Mouse (Mus musculus) heart, embryonic 13.5 days (tissue): ENCODE measurements around the gene Dgki. TPM values are rescaled to one million over a fixed set of nuclear protein-coding genes. Genes with fewer than 3 reads are reported as not detected.
A peak's percentile ranks its signal among the peaks of the same experiment; 100 is the strongest.

Experiments
- ATAC-seq: fragments of 200-750 bp; cut with Nextera tagmentation; 2 replicates; pipeline ENCODE4 v1.8.0; 2017; ENCODE audit warnings: moderate TSS enrichment; ENCODE audit not compliant: insufficient number of reproducible peaks, low FRiP score, low TSS enrichment; ENCODE audit errors: extremely low read depth
- H3K27ac ChIP-seq: fragments of 300-500 bp; sonication (generic); replicated peaks from 2 replicates; pipeline ENCODE4 v1.5.1; 2015; ENCODE audit warnings: moderate library complexity, mild to moderate bottlenecking, inconsistent platforms
- H3K27me3 ChIP-seq: fragments of 300-500 bp; sonication (generic); replicated peaks from 2 replicates; pipeline ENCODE4 v1.6.1; 2015; ENCODE audit warnings: mild to moderate bottlenecking, inconsistent platforms
- H3K36me3 ChIP-seq: fragments of 300-500 bp; sonication (generic); 2 replicates; pipeline ENCODE4 v1.6.1; 2015; ENCODE audit warnings: mild to moderate bottlenecking, inconsistent platforms
- H3K4me1 ChIP-seq: fragments of 300-500 bp; sonication (generic); 2 replicates; pipeline ENCODE4 v1.6.1; 2015; ENCODE audit warnings: inconsistent platforms
- H3K4me2 ChIP-seq: fragments of 300-500 bp; sonication (generic); 2 replicates; pipeline ENCODE4 v1.6.1; 2015; ENCODE audit warnings: inconsistent platforms, mild to moderate bottlenecking, moderate library complexity
- H3K4me3 ChIP-seq: fragments of 300-500 bp; sonication (generic); 2 replicates; pipeline ENCODE4 v1.5.1; 2015; ENCODE audit warnings: moderate library complexity, mild to moderate bottlenecking, inconsistent platforms
- H3K9ac ChIP-seq: fragments of 300-500 bp; sonication (generic); 2 replicates; pipeline ENCODE4 v1.6.1; 2015; ENCODE audit warnings: inconsistent platforms, mild to moderate bottlenecking, moderate library complexity
- H3K9me3 ChIP-seq: fragments of 300-500 bp; sonication (generic); 2 replicates; pipeline ENCODE4 v1.6.1; 2016; ENCODE audit warnings: inconsistent platforms
- WGBS: fragments of 180-500 bp; shearing (Covaris S2); methylation state at CpG from one replicate; pipeline ENCODE4 v1.1.7; 2015; ENCODE audit warnings: mixed read lengths; 5-methylcytosine and 5-hydroxymethylcytosine counted together
- polyA plus RNA-seq: library from polyadenylated mRNA; unstranded; fragments of >200 nt; fragmentation: Nextera tagmentation; extraction: Ambion mirVana; gene quantifications from 2 replicates; pipeline ENCODE4 v1.2.1, GENCODE M21; 2015

Dgki gene
- polyA plus RNA-seq, 1 experiment from 2014 or later: 0.63 TPM

GRCm38 (mm10) chr6:37236893-37237292 lies 63.1 kb downstream of the Dgki start:
- no peak overlapping the region for H3K4me3 ChIP-seq
- H3K27me3 ChIP-seq: no peaks in the 10 kb centered on the region
- H3K9me3 ChIP-seq: no peaks in the 10 kb centered on the region
- H3K27ac ChIP-seq: no peak overlapping the region
- no peak overlapping the region for H3K9ac ChIP-seq
- peaks cover 6% of the 10 kb centered on the region for H3K4me1 ChIP-seq
- no peak overlapping the region for H3K4me2 ChIP-seq
- no peak for ATAC-seq
- 61% methylated on average over 2 of the region's 2 CpGs for WGBS
- no peaks in the 10 kb centered on the region for H3K36me3 ChIP-seq

DNA sequence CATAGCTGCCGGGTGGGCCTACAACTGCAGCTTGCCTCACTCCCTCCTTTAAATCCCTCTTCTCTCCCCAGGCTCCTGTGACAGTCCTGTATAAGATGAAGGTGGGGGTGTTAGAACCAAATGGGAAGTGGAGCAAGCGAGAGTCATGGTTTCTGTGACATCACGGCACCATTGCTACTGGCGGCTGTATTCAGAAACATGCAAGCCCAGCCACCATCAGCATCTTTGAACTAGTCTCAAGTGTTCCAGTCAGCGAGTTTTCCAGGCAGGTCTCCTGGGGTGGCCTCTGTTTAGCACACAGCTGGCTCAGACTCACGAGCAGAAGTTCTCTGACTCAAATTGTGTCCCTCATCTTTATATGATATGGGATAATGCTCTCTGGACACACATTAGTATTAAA lies 68.8 kb downstream of the Dgki start:
- Histone ChIP-seq H3K4me2 (no peak overlapping the region), H3K27me3 (no peaks in the 10 kb centered on the region), H3K4me1 (peaks cover 7% of the 10 kb centered on the region; the same call in 1 of the 2 replicates), H3K9ac (no peak overlapping the region), H3K4me3 (no peak overlapping the region), H3K27ac (no peak overlapping the region), H3K9me3 (no peaks in the 10 kb centered on the region), H3K36me3 (no peaks in the 10 kb centered on the region)
- no peak for ATAC-seq
- 49% methylated on average over 6 of the region's 6 CpGs for WGBS

DNA sequence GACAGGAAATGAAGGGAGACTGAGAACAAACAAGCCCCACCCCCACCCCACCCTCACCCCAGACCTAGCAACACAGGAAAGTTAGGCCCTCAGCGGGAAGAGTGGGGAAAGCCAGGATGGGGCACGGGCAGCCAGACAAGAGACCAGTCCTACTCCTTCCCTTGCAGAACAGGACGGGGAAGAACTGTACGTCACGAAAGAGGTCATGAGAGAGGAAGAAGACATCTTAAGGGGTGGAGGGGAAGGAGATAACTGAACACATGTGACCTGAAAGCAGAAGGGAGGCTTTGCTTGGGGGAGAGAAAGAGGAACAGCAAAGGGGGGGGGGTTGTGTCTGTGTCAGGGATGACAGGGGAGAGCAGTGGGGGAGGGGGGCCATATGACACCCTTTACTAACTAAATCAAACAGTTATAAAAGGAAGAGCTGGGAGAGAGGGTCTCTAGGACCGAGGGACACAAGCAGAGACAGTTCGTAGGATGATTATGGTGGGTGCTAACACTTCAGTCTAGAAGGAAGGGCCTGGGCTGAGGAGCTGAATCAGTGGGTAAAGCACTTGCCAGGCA lies 77.0 kb downstream of the Dgki start:
- 57% methylated on average over 7 of the region's 7 CpGs for WGBS
- H3K4me1 ChIP-seq: peaks cover 24% of the 10 kb centered on the region
- H3K4me2 ChIP-seq: no peak overlapping the region
- ATAC-seq: no peak
- H3K9me3 ChIP-seq: no peaks in the 10 kb centered on the region
- H3K9ac ChIP-seq: no peak overlapping the region
- H3K27me3 ChIP-seq: no peaks in the 10 kb centered on the region
- H3K36me3 ChIP-seq: no peaks in the 10 kb centered on the region
- no peak overlapping the region for H3K27ac ChIP-seq
- no peak overlapping the region for H3K4me3 ChIP-seq

DNA sequence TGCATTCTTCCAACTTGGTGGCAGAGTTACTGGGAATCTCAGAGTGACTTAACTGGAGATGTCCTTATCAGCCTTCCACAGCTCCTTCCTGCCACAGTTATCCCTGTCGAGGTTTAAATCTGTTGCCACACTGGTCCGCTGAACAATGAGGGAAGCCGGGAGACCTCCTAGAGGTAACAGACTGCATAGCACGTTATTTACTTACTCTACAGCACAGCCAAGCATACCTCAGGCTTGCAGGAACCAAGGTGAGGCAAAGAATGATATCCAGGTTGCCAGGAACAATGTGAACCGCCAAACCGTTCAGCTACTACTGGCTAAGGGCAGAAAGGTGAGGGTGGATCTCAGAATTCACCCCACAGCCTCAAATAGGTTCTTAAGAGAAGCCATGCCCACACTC lies 78.0 kb downstream of the Dgki start:
- Histone ChIP-seq H3K9me3 (no peaks in the 10 kb centered on the region), H3K27me3 (no peaks in the 10 kb centered on the region), H3K9ac (no peak overlapping the region), H3K4me1 (peaks cover 24% of the 10 kb centered on the region), H3K27ac (no peak overlapping the region), H3K4me3 (no peak overlapping the region), H3K4me2 (no peak overlapping the region), H3K36me3 (no peaks in the 10 kb centered on the region)
- ATAC-seq: no peak
- WGBS: 30% methylated on average over 6 of the region's 6 CpGs

GRCm38 (mm10) chr6:37219110-37219509 lies 80.9 kb downstream of the Dgki start:
- WGBS: 72% methylated on average over 4 of the region's 4 CpGs
- ATAC-seq: no peak
- Histone ChIP-seq H3K4me1 (peaks cover 52% of the 10 kb centered on the region), H3K4me3 (no peak overlapping the region), H3K27me3 (no peaks in the 10 kb centered on the region), H3K4me2 (no peak overlapping the region), H3K36me3 (no peaks in the 10 kb centered on the region), H3K9me3 (no peaks in the 10 kb centered on the region), H3K9ac (no peak overlapping the region), H3K27ac (no peak overlapping the region)

- H3K9ac ChIP-seq: no peak overlapping the region
- peak overlapping the region; percentile 51; the same call in 1 of the 2 replicates for H3K4me2 ChIP-seq
- peak overlapping the region; percentile 76 for H3K27ac ChIP-seq
- H3K9me3 ChIP-seq: no peaks in the 10 kb centered on the region
- no peaks in the 10 kb centered on the region for H3K36me3 ChIP-seq
- no peak for ATAC-seq
- no peaks in the 10 kb centered on the region for H3K27me3 ChIP-seq
- H3K4me1 ChIP-seq: peaks cover 56% of the 10 kb centered on the region
- no peak overlapping the region for H3K4me3 ChIP-seq
- WGBS: 34% methylated on average over 4 of the region's 4 CpGs
Observed at GRCm38 (mm10) chr6:37216342-37216763, 83.6 kb downstream of the Dgki start.

GRCm38 (mm10) chr6:37215655-37216054 lies 84.3 kb downstream of the Dgki start:
- Histone ChIP-seq H3K27me3 (no peaks in the 10 kb centered on the region), H3K4me2 (peak overlapping the region; percentile 51), H3K4me3 (no peak overlapping the region), H3K4me1 (peaks cover 58% of the 10 kb centered on the region), H3K9ac (peak overlapping the region; percentile 59; the same call in 1 of the 2 replicates), H3K27ac (peak overlapping the region; percentile 76), H3K36me3 (no peaks in the 10 kb centered on the region), H3K9me3 (no peaks in the 10 kb centered on the region)
- 8% methylated on average over 10 of the region's 10 CpGs for WGBS
- ATAC-seq: no peak

DNA sequence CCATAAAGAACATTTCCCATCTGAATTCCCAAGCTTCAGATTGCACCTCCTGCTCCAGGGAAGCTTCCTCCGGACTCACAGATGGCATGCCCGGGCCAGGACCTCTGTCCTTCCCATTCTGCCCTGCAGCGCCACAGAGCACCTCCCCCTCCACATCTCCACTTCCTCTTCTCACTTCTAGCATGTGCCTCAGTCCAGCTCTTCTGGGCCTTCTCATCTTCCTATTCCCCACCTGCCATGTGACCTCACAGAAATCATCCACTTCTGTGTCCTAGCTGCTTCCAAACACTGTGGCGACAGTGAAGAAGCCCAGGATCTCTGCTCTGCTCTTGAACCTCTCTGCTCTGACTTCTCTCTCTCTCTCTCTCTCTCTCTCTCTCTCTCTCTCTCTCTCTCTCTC lies 87.1 kb downstream of the Dgki start:
- H3K27ac ChIP-seq: peak overlapping the region; percentile 61

DNA sequence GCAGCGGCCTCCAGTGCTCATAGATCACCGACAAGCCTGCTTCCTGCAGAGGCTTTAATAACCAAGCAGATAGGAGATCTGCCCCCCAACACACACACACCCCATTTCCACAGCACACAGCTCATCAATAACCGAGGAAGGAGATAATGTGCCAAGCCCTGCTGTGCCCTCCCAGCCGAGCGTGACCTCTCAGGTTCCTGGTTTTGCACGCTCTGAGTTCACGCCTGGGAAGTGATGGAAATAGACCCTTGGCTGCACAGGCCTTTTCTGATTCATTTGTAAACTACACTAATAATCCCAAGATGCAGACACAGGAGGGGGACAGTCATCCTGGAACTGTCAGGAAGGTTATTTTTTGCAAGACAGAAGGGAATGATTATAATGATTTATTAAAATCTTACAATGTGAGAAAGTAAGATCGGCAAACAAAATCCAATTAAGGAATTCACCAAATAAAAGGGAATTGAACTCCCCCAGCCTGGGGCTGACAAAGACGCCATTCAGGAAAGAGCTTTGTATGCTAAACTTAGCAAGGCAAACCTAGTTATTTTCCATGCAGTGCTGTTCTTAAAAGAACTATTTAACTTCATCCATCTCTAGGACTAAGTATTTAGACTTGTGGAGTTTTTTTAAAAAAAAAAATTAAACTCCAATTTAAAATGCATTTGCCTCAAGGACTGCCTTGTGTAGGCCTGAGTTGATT lies 88.3 kb downstream of the Dgki start:
- H3K9ac ChIP-seq: no peak overlapping the region
- H3K9me3 ChIP-seq: no peaks in the 10 kb centered on the region
- H3K27ac ChIP-seq: peak overlapping the region; percentile 61; the same call in 1 of the 2 replicates
- no peak for ATAC-seq
- peaks cover 74% of the 10 kb centered on the region for H3K4me1 ChIP-seq
- no peaks in the 10 kb centered on the region for H3K36me3 ChIP-seq
- no peak overlapping the region for H3K4me2 ChIP-seq
- 57% methylated on average over 9 of the region's 9 CpGs for WGBS
- no peaks in the 10 kb centered on the region for H3K27me3 ChIP-seq
- no peak overlapping the region for H3K4me3 ChIP-seq

More for the DNA sequence above, 87.1 kb downstream of the Dgki start:
- no peaks in the 10 kb centered on the region for H3K9me3 ChIP-seq
- H3K4me2 ChIP-seq: no peak overlapping the region
- WGBS: 51% methylated on average over 4 of the region's 4 CpGs
- H3K9ac ChIP-seq: peak overlapping the region; percentile 24; the same call in 1 of the 2 replicates
- no peaks in the 10 kb centered on the region for H3K36me3 ChIP-seq
- H3K4me3 ChIP-seq: no peak overlapping the region
- ATAC-seq: no peak
- no peaks in the 10 kb centered on the region for H3K27me3 ChIP-seq
- peaks cover 77% of the 10 kb centered on the region for H3K4me1 ChIP-seq

- H3K4me1 ChIP-seq: peaks cover 26% of the 10 kb centered on the region
- H3K27me3 ChIP-seq: no peaks in the 10 kb centered on the region
- no peak overlapping the region for H3K4me2 ChIP-seq
- H3K4me3 ChIP-seq: no peak overlapping the region
- H3K27ac ChIP-seq: no peak overlapping the region
- no peak for ATAC-seq
- 44% methylated on average over 4 of the region's 4 CpGs for WGBS
- no peaks in the 10 kb centered on the region for H3K36me3 ChIP-seq
- no peaks in the 10 kb centered on the region for H3K9me3 ChIP-seq
- no peak overlapping the region for H3K9ac ChIP-seq
Observed at GRCm38 (mm10) chr6:37202901-37203300, 97.1 kb downstream of the Dgki start.

DNA sequence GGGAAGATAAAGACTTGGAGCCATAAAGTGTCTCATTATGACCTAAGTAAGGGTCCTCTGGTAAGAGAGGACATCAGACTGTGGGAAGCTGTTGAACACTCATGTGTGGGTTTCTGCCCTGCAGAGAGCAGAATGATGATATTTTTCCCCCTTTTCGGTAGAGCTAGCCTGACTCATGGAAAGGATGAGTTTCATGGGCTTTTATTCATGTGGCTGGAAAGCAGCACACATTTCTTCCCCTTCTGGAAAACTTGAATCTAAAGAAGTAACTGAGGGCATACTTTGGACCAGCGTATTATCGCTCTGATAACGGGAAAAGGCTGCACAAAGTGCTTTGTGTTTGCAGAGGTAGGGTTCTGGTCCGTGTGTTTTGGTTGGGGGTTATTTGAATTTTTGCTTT lies 99.1 kb downstream of the Dgki start:
- H3K4me3 ChIP-seq: no peak overlapping the region
- no peaks in the 10 kb centered on the region for H3K9me3 ChIP-seq
- H3K9ac ChIP-seq: no peak overlapping the region
- H3K36me3 ChIP-seq: no peaks in the 10 kb centered on the region
- peaks cover 40% of the 10 kb centered on the region for H3K4me1 ChIP-seq
- H3K4me2 ChIP-seq: no peak overlapping the region
- 62% methylated on average over 5 of the region's 5 CpGs for WGBS
- ATAC-seq: no peak
- no peaks in the 10 kb centered on the region for H3K27me3 ChIP-seq
- H3K27ac ChIP-seq: no peak overlapping the region

- 80% methylated on average over 3 of the region's 3 CpGs for WGBS
- Histone ChIP-seq H3K36me3 (no peaks in the 10 kb centered on the region), H3K4me3 (no peak overlapping the region), H3K9ac (no peak overlapping the region), H3K27me3 (no peaks in the 10 kb centered on the region), H3K4me2 (no peak overlapping the region), H3K9me3 (no peaks in the 10 kb centered on the region), H3K4me1 (peaks cover 42% of the 10 kb centered on the region), H3K27ac (no peak overlapping the region)
- ATAC-seq: no peak
Observed at GRCm38 (mm10) chr6:37199502-37199901, 100.5 kb downstream of the Dgki start.
